Mouse (Mus musculus) olfactory bulb, adult 2 months (tissue): ENCODE measurements around the gene Plcb1. TPM values are rescaled to one million over a fixed set of nuclear protein-coding genes. Genes with fewer than 3 reads are reported as not detected.

ENCODE experiments used
- H3K27ac ChIP-seq: fragments of 200-500 bp; 2 replicates; pipeline ENCODE4 v1.5.1; 2012; ENCODE audit warnings: low read depth, low read length; ENCODE audit not compliant: insufficient read depth
- H3K4me1 ChIP-seq: fragments of 200-500 bp; 2 replicates; pipeline ENCODE4 v1.6.1; 2012; ENCODE audit warnings: low read length; ENCODE audit not compliant: control insufficient read depth, insufficient read depth
- H3K4me3 ChIP-seq: fragments of 200-500 bp; 2 replicates; pipeline ENCODE4 v1.5.1; 2012; ENCODE audit warnings: mild to moderate bottlenecking, low read depth, low read length, moderate library complexity; ENCODE audit not compliant: insufficient read depth
- CTCF ChIP-seq: fragments of 200-500 bp; IDR thresholded peaks from 2 replicates; pipeline ENCODE4 v1.5.1; 2012; ENCODE audit warnings: low read depth, mild to moderate bottlenecking, low read length, moderate library complexity; ENCODE audit not compliant: insufficient read depth
- POLR2A ChIP-seq: fragments of 200-500 bp; IDR thresholded peaks from 2 replicates; pipeline ENCODE4 v1.6.1; 2012; ENCODE audit warnings: mild to moderate bottlenecking, low read depth, low read length, moderate library complexity; ENCODE audit not compliant: insufficient read depth
- WGBS: fragments of 180-500 bp; shearing (Covaris S2); methylation state at CpG from one replicate; pipeline ENCODE4 v1.1.7; 2018; 5-methylcytosine and 5-hydroxymethylcytosine counted together
- polyA plus RNA-seq: library from polyadenylated mRNA; stranded (reverse); fragments of >200 nt; gene quantifications from 2 replicates; pipeline ENCODE4 v1.2.4, GENCODE M21; 2012; ENCODE audit warnings: low replicate concordance; ENCODE audit not compliant: missing spikeins, insufficient read depth, insufficient read length

Gene Plcb1
- polyA plus RNA-seq, 1 experiment = 72.1 TPM

DNA sequence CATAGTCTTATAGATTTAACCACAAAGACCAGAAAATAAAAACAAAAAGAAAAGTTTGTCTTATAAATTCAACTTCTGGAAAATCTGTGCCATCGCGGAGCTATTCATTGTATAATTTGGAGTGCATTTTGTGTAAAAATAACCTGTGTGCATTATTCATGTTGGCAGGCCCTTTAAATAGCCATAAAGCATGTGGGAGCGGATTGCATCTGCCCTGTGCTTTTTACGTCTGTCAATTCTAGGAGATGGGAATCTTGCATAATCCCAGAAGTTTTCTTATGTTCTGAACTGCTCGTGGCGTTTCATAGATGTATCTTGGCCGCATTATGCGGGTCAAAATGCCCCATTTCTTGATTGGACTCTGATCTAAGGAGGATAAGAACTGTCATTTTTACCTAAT, 224.5 kb downstream of the Plcb1 start:
- no peak for TF ChIP-seq CTCF
- no peak for TF ChIP-seq POLR2A
- H3K4me3 ChIP-seq = no peak overlapping the region
- no peaks in the 10 kb centered on the region for H3K4me1 ChIP-seq
- 74% methylated on average over 8 of the region's 8 CpGs for WGBS
- no peak overlapping the region for H3K27ac ChIP-seq

DNA sequence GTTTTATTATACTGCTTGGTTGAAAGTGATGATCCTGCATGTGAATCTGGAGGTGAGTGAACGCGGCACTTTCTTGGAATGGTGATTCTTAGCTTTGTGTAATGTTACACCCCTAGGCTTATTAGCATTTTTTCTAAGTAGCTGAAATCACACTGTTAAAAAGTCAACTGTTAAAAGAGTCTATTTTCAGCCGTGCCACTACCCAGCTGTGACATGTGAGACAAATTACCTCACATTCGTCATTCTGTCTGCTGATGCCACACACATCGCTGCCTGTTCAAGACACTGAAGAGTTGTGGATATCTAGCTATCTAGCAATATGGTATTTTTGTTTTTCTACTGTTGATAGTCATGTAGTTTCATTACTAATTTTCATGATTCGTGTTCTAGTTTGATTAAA, 229.6 kb downstream of the Plcb1 start:
- Histone ChIP-seq H3K4me3 (no peak overlapping the region), H3K27ac (no peak overlapping the region), H3K4me1 (no peaks in the 10 kb centered on the region)
- WGBS = 52% methylated on average over 6 of the region's 6 CpGs
- TF ChIP-seq CTCF = no peak
- no peak for TF ChIP-seq POLR2A

GRCm38 (mm10) chr2:135018275-135018674, 232.4 kb downstream of the Plcb1 start:
- no peaks in the 10 kb centered on the region for H3K4me1 ChIP-seq
- no peak overlapping the region for H3K4me3 ChIP-seq
- H3K27ac ChIP-seq = no peak overlapping the region
- no peak for TF ChIP-seq CTCF
- no peak for TF ChIP-seq POLR2A
- WGBS = 77% methylated on average over 1 of the region's 1 CpGs

DNA sequence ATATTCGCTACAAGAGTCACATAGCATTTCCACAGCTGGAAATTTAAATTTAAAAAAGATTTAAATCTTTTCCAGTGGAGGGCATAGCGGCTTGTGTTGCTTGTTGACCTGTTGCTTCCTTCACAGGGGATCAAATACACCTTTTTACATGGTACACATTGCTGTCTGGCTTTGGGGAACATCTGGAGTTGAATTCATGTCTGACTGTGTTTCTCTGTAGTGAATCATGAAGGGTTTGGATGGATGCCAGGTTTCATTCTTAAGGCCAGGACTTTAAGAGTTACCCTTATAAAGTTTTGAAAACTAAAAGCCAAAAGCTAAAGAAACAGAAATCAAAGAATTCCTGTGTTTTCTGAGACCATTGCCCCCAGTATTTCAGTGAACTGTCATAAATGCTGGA, 232.8 kb downstream of the Plcb1 start:
- no peak overlapping the region for H3K4me3 ChIP-seq
- WGBS = 87% methylated on average over 2 of the region's 2 CpGs
- H3K4me1 ChIP-seq = no peaks in the 10 kb centered on the region
- TF ChIP-seq POLR2A (no peak), CTCF (no peak)
- no peak overlapping the region for H3K27ac ChIP-seq

- Histone ChIP-seq H3K27ac (no peak overlapping the region), H3K4me3 (no peak overlapping the region), H3K4me1 (no peaks in the 10 kb centered on the region)
- TF ChIP-seq POLR2A (no peak), CTCF (no peak)
- WGBS = 97% methylated on average over 1 of the region's 1 CpGs
Measured at GRCm38 (mm10) chr2:135019588-135019987, 233.7 kb downstream of the Plcb1 start.

DNA sequence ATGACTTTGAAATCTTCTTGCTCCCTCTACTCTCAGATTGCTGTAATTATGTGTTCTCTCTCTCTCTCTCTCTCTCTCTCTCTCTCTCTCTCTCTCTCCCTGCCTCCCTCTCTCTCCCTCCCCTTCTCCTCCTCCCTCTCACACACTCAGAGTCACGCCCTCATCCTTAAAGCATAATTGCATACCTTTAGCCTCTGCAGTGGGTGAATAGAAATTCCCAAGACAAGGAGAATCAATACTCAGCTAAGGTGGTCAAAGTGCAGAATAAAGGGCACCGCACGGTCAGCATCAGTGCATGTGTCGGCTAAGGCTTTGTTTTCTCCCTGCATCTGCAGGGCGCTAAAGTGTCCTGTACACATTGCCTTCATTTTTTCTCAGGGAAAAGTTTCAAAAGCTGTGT, 243.4 kb downstream of the Plcb1 start:
- 28% methylated on average over 5 of the region's 5 CpGs for WGBS
- H3K4me1 ChIP-seq = peaks cover 5% of the 10 kb centered on the region; the same call in 1 of the 2 replicates
- peak overlapping the region; percentile 39; the same call in 1 of the 2 replicates for H3K27ac ChIP-seq

DNA sequence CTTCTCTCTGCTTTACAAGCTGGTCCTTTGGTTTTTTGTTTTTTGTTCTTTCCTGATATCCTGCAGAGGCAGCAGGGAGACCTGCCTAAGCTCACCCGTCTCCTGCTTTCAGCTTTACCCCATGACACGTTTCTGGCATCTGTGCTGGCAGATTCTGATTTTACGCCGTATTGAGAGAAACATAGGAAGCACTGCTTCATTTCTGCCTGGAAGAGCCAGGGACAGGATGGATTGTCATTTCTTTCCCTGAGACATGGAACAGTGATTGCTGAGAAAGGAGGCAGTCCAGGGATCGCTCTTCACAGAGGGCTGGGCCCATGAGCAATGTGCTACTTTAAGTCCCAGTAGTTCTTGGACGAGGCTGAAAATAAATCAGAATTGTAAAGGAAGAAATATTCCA, 243.8 kb downstream of the Plcb1 start:
- TF ChIP-seq POLR2A (no peak), CTCF (no peak)
- 16% methylated on average over 6 of the region's 6 CpGs for WGBS
- peak overlapping the region; percentile 39; the same call in 1 of the 2 replicates for H3K27ac ChIP-seq
- H3K4me3 ChIP-seq = no peak overlapping the region
- H3K4me1 ChIP-seq = peaks cover 5% of the 10 kb centered on the region; the same call in 1 of the 2 replicates

More for the DNA sequence above, 243.4 kb downstream of the Plcb1 start:
- H3K4me3 ChIP-seq = no peak overlapping the region
- TF ChIP-seq POLR2A (no peak), CTCF (no peak)

GRCm38 (mm10) chr2:135035640-135036260, 249.9 kb downstream of the Plcb1 start:
- Histone ChIP-seq H3K4me3 (no peak overlapping the region), H3K27ac (no peak overlapping the region), H3K4me1 (no peaks in the 10 kb centered on the region)
- TF ChIP-seq POLR2A (no peak), CTCF (no peak)
- 29% methylated on average over 4 of the region's 4 CpGs for WGBS

DNA sequence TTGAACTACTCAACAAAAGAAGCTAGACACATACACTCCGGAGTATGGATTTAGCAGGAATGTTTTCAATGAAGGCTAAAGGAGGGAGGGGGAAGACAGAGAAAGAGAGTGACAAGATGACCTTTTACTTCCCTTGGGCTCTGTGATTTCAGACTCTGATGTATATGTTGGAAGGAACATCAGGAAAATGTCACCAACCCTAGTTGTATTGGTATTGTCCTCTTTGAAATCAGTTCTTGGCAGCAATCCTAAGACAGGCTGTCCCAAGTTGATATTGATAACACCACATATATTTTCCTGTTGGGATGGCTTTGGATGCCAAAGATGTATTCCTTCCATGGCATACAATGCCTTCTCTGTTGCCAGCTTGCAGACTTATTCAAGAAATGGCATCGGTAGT, 262.9 kb downstream of the Plcb1 start:
- H3K27ac ChIP-seq = peak overlapping the region; percentile 77
- WGBS = 22% methylated on average over 2 of the region's 2 CpGs
- no peak overlapping the region for H3K4me3 ChIP-seq
- no peaks in the 10 kb centered on the region for H3K4me1 ChIP-seq
- TF ChIP-seq CTCF (no peak), POLR2A (no peak)
